Mouse (Mus musculus): ENCODE data around the gene Krtap24-1. TPM values are rescaled to one million over a fixed set of nuclear protein-coding genes. Genes with fewer than 3 reads are reported as not detected.

The Krtap24-1 gene
- polyA plus RNA-seq (2016; fragmentation: Nextera tagmentation; extraction: Ambion mirVana): not detected in 2 replicates

GRCm38 (mm10) chr16:88611922-88612321, at the start of gene Krtap24-1:
Krtap24-1 (minus strand) TSS chr16:88612279.
- H3K27ac ChIP-seq: no peak within 1 kb of the TSS
- WGBS: 92% methylated on average over 8 of the region's 8 CpGs
- no peaks in the 10 kb centered on the region for H3K27me3 ChIP-seq
- H3K4me2 ChIP-seq (replicated peaks): no peak within 1 kb of the TSS
- H3K36me3 ChIP-seq: no peaks in the 10 kb centered on the region
- no peaks in the 10 kb centered on the region for H3K9me3 ChIP-seq (replicated peaks)
- no peak for ATAC-seq (ENCODE audit: low FRiP score)
- no peak within 1 kb of the TSS for H3K9ac ChIP-seq
- 0 out of 2 replicates have a peak, but pooled peaks cover 4% of the 10 kb centered on the region for H3K4me1 ChIP-seq
- no peak within 1 kb of the TSS for H3K4me3 ChIP-seq

GRCm38 (mm10) chr16:88657426-88657825, 45.3 kb upstream of the Krtap24-1 start:
- Histone ChIP-seq H3K27ac (no peak overlapping the region), H3K27me3 (no peaks in the 10 kb centered on the region), H3K4me1 (no peaks in the 10 kb centered on the region), H3K9ac (no peak overlapping the region), H3K9me3 (replicated peaks) (no peaks in the 10 kb centered on the region), H3K36me3 (no peaks in the 10 kb centered on the region), H3K4me2 (replicated peaks) (no peak overlapping the region), H3K4me3 (no peak overlapping the region)
- ATAC-seq (ENCODE audit: low FRiP score): no peak
- WGBS: 63% methylated on average over 1 of the region's 1 CpGs

DNA sequence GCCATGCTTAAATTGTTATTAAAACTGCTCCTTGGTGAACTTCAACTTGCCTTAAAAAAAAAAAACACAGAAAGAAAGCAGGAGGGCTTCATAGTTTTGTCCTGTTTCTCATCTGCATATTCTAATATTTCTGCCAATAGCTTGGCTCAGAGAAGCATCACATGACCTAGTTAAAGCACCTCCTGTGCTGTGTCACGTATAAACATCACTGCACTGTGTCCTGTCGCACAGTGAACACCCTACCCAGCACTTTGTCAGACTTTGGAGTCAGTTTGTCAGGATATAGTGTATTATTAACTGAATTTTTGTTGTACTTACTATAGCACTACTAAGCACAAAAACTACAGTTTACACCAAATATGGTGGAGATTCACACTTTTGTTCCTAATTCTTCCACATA, 39.9 kb upstream of the Krtap24-1 start:
- Histone ChIP-seq H3K4me1 (no peaks in the 10 kb centered on the region), H3K27ac (no peak overlapping the region), H3K9ac (no peak overlapping the region), H3K27me3 (no peaks in the 10 kb centered on the region), H3K36me3 (no peaks in the 10 kb centered on the region), H3K4me3 (no peak overlapping the region), H3K9me3 (replicated peaks) (no peaks in the 10 kb centered on the region), H3K4me2 (replicated peaks) (no peak overlapping the region)
- no peak for ATAC-seq (ENCODE audit: low FRiP score)
- 68% methylated on average over 2 of the region's 2 CpGs for WGBS

- H3K27me3 ChIP-seq: no peaks in the 10 kb centered on the region
- H3K27ac ChIP-seq: no peak overlapping the region
- WGBS: 76% methylated on average over 1 of the region's 1 CpGs
- no peaks in the 10 kb centered on the region for H3K9me3 ChIP-seq (replicated peaks)
- H3K36me3 ChIP-seq: no peaks in the 10 kb centered on the region
- ATAC-seq (ENCODE audit: low FRiP score): no peak
- no peak overlapping the region for H3K4me3 ChIP-seq
- H3K9ac ChIP-seq: no peak overlapping the region
- no peak overlapping the region for H3K4me2 ChIP-seq (replicated peaks)
- no peaks in the 10 kb centered on the region for H3K4me1 ChIP-seq
These were observed 39.0 kb upstream of the Krtap24-1 start for GRCm38 (mm10) chr16:88651082-88651481.

DNA sequence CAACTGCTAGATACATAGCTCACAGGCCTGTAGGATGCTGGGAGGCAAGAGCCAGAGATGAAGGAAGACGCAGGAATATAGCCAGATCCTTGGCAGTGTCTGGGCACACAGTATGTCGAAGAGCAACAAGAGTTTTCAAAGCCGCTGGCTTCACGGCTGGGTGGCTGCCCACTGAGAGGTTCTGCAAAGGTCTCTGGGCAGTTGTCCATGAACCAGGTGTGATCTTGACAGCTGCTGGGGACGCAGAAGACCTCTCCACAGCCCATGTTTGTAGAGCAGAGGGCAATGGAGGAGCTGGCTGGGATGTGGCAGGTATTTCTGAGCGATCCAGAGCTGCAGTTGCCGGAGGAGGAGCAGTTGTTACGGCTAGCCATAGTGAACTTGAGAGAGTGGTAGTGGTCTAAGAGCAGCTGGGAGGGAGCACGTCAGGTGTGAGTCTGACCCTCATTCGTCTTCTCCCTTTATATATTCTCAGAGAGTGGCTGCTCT, 35.3 kb upstream of the Krtap24-1 start, which contains the start of gene Krtap26-1:
Krtap26-1 (minus strand) TSS at position 439 of the 489 bp plus-strand sequence.
- no peaks in the 10 kb centered on the region for H3K9me3 ChIP-seq (replicated peaks)
- no peaks in the 10 kb centered on the region for H3K27me3 ChIP-seq
- H3K4me2 ChIP-seq (replicated peaks): no peak within 1 kb of the TSS
- no peaks in the 10 kb centered on the region for H3K36me3 ChIP-seq
- no peak within 1 kb of the TSS for H3K9ac ChIP-seq
- H3K4me1 ChIP-seq: no peaks in the 10 kb centered on the region
- H3K27ac ChIP-seq: no peak within 1 kb of the TSS
- no peak for ATAC-seq (ENCODE audit: low FRiP score)
- WGBS: 85% methylated on average over 10 of the region's 10 CpGs
- H3K4me3 ChIP-seq: no peak within 1 kb of the TSS

DNA sequence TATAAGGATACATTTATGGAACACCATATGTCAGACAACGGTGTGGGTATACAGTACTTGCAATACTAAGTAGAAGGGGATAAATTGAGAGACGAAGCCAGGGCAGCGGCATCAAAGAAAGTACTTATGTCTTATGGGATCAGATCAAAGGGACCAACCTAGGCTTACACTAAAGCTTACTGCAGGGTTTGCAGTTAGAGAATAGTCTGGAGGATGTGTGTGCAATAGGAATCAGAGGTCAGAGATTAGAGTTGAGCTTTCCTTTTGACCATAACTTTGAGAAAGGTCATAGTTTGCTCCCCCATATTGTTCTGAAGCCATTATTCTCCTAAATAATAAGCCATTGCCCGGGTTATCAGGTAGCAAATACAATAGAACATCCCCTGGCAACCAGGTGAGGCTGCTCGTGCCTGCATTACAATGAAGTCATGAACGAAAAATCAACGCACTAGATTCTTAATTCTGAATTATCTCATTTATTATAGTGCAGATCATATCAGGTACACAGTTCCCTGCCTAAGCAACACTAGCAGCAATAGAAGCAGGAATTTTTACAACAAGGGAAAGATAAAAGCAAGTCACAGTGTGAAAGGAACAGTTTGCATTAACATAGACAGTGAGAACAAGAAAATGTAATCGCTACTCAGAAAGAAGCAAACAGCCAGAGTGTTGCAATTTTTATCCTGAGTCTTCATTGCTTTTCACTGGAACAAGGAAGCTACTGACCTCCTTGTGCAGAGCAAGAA, 34.5 kb upstream of the Krtap24-1 start:
- H3K4me2 ChIP-seq (replicated peaks): no peak overlapping the region
- H3K27ac ChIP-seq: no peak overlapping the region
- no peak overlapping the region for H3K4me3 ChIP-seq
- H3K9me3 ChIP-seq (replicated peaks): no peaks in the 10 kb centered on the region
- no peaks in the 10 kb centered on the region for H3K36me3 ChIP-seq
- WGBS: 84% methylated on average over 8 of the region's 8 CpGs
- H3K4me1 ChIP-seq: no peaks in the 10 kb centered on the region
- H3K27me3 ChIP-seq: no peaks in the 10 kb centered on the region
- no peak overlapping the region for H3K9ac ChIP-seq
- ATAC-seq (ENCODE audit: low FRiP score): no peak

DNA sequence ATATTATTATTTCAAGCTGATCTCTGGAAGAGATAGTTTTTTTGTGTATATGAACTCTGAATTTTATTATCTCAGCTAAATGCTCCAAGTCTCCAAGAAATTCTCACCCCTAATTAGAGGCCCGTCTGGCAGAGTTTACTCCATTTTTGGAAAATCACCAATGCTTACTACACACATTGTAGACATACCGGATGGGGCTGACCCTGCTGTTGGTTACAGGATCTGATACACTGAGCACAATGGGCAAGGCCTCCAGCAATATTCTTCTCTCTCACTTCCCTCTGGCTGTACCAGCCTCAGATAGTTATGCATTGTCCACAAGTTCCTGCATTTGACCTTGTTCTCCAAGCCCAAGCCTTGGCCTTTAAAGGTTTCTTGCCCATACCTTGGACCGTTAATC, 28.0 kb upstream of the Krtap24-1 start:
- Histone ChIP-seq H3K9me3 (replicated peaks) (0 out of 2 replicates have a peak, but pooled peaks cover 4% of the 10 kb centered on the region), H3K36me3 (no peaks in the 10 kb centered on the region), H3K4me2 (replicated peaks) (no peak overlapping the region), H3K27me3 (no peaks in the 10 kb centered on the region), H3K4me3 (no peak overlapping the region), H3K9ac (no peak overlapping the region), H3K27ac (no peak overlapping the region), H3K4me1 (no peaks in the 10 kb centered on the region)
- 89% methylated on average over 3 of the region's 3 CpGs for WGBS
- ATAC-seq (ENCODE audit: low FRiP score): no peak

DNA sequence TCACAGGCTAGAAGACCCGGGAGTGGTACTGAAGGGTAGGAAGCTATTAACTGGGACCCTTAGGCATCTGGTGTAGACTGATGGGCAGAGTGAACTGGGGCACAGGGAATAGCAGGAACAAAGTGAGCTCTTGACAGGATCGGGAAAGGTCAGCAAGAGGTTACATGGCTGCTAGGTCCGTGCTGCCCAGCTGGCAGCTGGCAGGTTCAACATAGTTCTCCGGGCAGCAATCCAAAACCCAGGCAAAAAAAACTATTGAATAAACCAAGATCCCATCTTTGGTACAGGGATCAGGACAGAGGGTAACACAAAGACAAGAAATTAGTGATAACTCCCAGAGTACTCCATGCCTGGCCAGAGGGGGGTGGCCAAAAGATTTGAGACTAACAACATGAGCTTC, 23.1 kb upstream of the Krtap24-1 start:
- 50% methylated on average over 4 of the region's 4 CpGs for WGBS
- no peak for ATAC-seq (ENCODE audit: low FRiP score)

GRCm38 (mm10) chr16:88631474-88631873, 19.4 kb upstream of the Krtap24-1 start:
- Histone ChIP-seq H3K27me3 (no peaks in the 10 kb centered on the region), H3K4me1 (no peaks in the 10 kb centered on the region), H3K4me3 (no peak overlapping the region), H3K27ac (no peak overlapping the region), H3K36me3 (no peaks in the 10 kb centered on the region), H3K9me3 (replicated peaks) (no peaks in the 10 kb centered on the region), H3K9ac (no peak overlapping the region), H3K4me2 (replicated peaks) (no peak overlapping the region)
- 80% methylated on average over 4 of the region's 4 CpGs for WGBS
- ATAC-seq (ENCODE audit: low FRiP score): no peak

More for the DNA sequence above, 23.1 kb upstream of the Krtap24-1 start:
- Histone ChIP-seq H3K9ac (no peak overlapping the region), H3K4me3 (no peak overlapping the region), H3K4me1 (no peaks in the 10 kb centered on the region), H3K27ac (no peak overlapping the region), H3K4me2 (replicated peaks) (no peak overlapping the region), H3K36me3 (no peaks in the 10 kb centered on the region), H3K27me3 (no peaks in the 10 kb centered on the region), H3K9me3 (replicated peaks) (no peaks in the 10 kb centered on the region)

GRCm38 (mm10) chr16:88627566-88627965, 15.5 kb upstream of the Krtap24-1 start, which contains the start of gene 2310079G19Rik:
2310079G19Rik (minus strand) TSS chr16:88627666.
- Histone ChIP-seq H3K27ac (no peak within 1 kb of the TSS), H3K4me2 (replicated peaks) (no peak within 1 kb of the TSS), H3K27me3 (no peaks in the 10 kb centered on the region), H3K36me3 (no peaks in the 10 kb centered on the region), H3K9ac (no peak within 1 kb of the TSS), H3K4me3 (no peak within 1 kb of the TSS), H3K9me3 (replicated peaks) (no peaks in the 10 kb centered on the region), H3K4me1 (no peaks in the 10 kb centered on the region)
- WGBS: 96% methylated on average over 4 of the region's 4 CpGs
- ATAC-seq (ENCODE audit: low FRiP score): no peak

DNA sequence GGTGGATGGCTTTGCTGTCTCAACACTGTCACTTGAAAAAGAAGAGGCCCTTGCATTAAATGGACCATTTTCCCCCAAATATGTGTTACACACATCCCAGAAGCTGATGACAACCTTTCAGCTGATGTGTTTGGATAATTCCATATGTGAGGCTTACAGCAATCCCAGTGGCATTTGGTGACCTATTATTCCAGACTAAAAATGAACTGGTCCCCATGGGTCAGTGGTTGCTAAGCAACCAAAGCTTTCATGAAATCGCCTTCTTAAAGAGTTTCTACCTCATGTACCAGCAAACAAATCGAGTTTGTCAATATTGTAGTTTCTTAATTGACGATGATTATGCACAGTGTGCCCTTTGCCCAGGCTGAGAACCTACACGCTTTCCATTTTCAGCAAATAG, 633 bp upstream of the Krtap24-1 start:
- no peak for ATAC-seq (ENCODE audit: low FRiP score)
- Histone ChIP-seq H3K4me3 (no peak overlapping the region), H3K9ac (no peak overlapping the region), H3K36me3 (no peaks in the 10 kb centered on the region), H3K27me3 (no peaks in the 10 kb centered on the region), H3K27ac (no peak overlapping the region), H3K4me2 (replicated peaks) (no peak overlapping the region), H3K4me1 (0 out of 2 replicates have a peak, but pooled peaks cover 4% of the 10 kb centered on the region), H3K9me3 (replicated peaks) (no peaks in the 10 kb centered on the region)
- 70% methylated on average over 4 of the region's 4 CpGs for WGBS

- Histone ChIP-seq H3K36me3 (no peaks in the 10 kb centered on the region), H3K9ac (no peak overlapping the region), H3K4me1 (no peaks in the 10 kb centered on the region), H3K27me3 (no peaks in the 10 kb centered on the region), H3K4me3 (no peak overlapping the region), H3K9me3 (replicated peaks) (no peaks in the 10 kb centered on the region), H3K4me2 (replicated peaks) (no peak overlapping the region), H3K27ac (no peak overlapping the region)
- ATAC-seq (ENCODE audit: low FRiP score): no peak
- 92% methylated on average over 6 of the region's 6 CpGs for WGBS
These were observed 7.5 kb downstream of the Krtap24-1 start for GRCm38 (mm10) chr16:88604570-88604969.

DNA sequence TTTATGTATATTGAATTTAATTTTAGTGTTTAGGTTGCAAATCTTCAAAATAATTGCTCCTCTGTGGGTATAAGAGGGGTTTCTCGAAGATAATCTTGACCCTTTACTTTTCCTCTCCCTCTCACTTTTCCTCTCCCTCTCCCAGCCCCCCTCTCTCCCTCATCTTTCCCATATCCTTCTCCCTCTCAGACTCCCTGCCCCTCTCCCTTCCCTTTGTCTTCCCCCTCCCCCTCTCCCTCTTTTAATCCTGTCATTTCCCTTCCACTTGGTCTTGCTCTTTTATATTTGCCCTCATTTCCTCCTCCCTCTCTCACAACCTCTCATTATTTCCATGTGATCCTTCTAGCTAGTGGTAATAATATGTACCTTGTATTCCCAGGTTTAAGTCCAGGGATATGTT, 9.6 kb downstream of the Krtap24-1 start:
- Histone ChIP-seq H3K27ac (no peak overlapping the region), H3K9me3 (replicated peaks) (no peaks in the 10 kb centered on the region), H3K27me3 (no peaks in the 10 kb centered on the region), H3K36me3 (no peaks in the 10 kb centered on the region), H3K4me1 (no peaks in the 10 kb centered on the region), H3K4me2 (replicated peaks) (no peak overlapping the region), H3K4me3 (no peak overlapping the region), H3K9ac (no peak overlapping the region)
- ATAC-seq (ENCODE audit: low FRiP score): no peak
- WGBS: 63% methylated on average over 1 of the region's 1 CpGs

Measured in hindbrain, embryonic 12.5 days (tissue).